19 mouse cellular contexts compared by ENCODE assay signal in genomic region chr19:37468841-37469566, GRCm38 (mm10). TPM values are rescaled to one million over a fixed set of nuclear protein-coding genes. Genes with fewer than 3 reads are reported as not detected.
DNase-seq lines count a peak whose midpoint lies in the region; TF ChIP-seq lines count a peak whose summit lies in the region.
"Had no signal": no experiment of that assay in that cellular context is flagged by ENCODE, and none has a peak within 500 bp of the region (broad histone marks: within the 10 kb centered on the region; RNA-seq: fewer than 3 reads in every experiment).

No protein-coding gene starts in this region.

- no peak overlapping the region for H3K27ac ChIP-seq in heart, adult 2 months
- H3K27ac ChIP-seq: embryonic facial prominence, embryonic 10.5 days; forebrain, embryonic 13.5 days; heart, embryonic 13.5 days; hindbrain, embryonic 12.5 days had no signal

- H3K27me3 ChIP-seq in heart, adult 2 months (ENCODE audit: control insufficient read depth, insufficient read depth, low read length) = no peaks in the 10 kb centered on the region
- H3K27me3 ChIP-seq: forebrain, embryonic 13.5 days; hindbrain, embryonic 12.5 days had no signal

- no peaks in the 10 kb centered on the region for H3K4me1 ChIP-seq in heart, adult 2 months (ENCODE audit: control insufficient read depth, insufficient read depth, low read length)
- H3K4me1 ChIP-seq: embryonic facial prominence, embryonic 10.5 days; forebrain, embryonic 13.5 days; heart, embryonic 13.5 days; hindbrain, embryonic 12.5 days had no signal

- H3K4me3 ChIP-seq in heart, adult 2 months = no peak overlapping the region
- H3K4me3 ChIP-seq: embryonic facial prominence, embryonic 10.5 days; forebrain, embryonic 13.5 days; heart, embryonic 13.5 days; hindbrain, embryonic 12.5 days had no signal

- no peak for TF ChIP-seq POLR2A in heart, adult 2 months (IDR thresholded peaks at IDR 0.05; ENCODE audit: insufficient read depth, low read depth, low read length)

- no peak overlapping the region for H3K9ac ChIP-seq in heart, adult 2 months (ENCODE audit: low read depth, low read length)
- H3K9ac ChIP-seq: forebrain, embryonic 13.5 days; forebrain, postnatal 0 days; heart, embryonic 13.5 days; hindbrain, embryonic 12.5 days had no signal

- no peak for TF ChIP-seq EP300 in heart, adult 2 months (IDR thresholded peaks at IDR 0.05; ENCODE audit: insufficient read depth, low read depth, low read length)

- intact Hi-C loops in heart, adult 2 months (cut with DNase I) = no loop called here

- 85% methylated on average over 6 of the region's 6 CpGs for WGBS in heart, adult 2 months

- no peak for TF ChIP-seq CTCF in heart, adult 2 months (IDR thresholded peaks at IDR 0.05)

- DNase-seq in adrenal gland, adult (ENCODE audit: inconsistent age in 2 of 2, low spot score in 1 of 2) = peak; percentile 52 to 75
- no peak for DNase-seq in adrenal gland, postnatal 25 days
- DNase-seq in heart, adult 11 months = peak; percentile 44
- no peak for DNase-seq in heart, adult 2 months
- DNase-seq in ES-CJ7 (ENCODE audit: low read depth, low spot score) (peak; percentile 40), ZHBTc4 (ENCODE audit: low read depth, low spot score) (peak; percentile 62)
- DNase-seq in ovary, postnatal 36 days (ENCODE audit: low spot score) = no peak
- DNase-seq: B cell, adult 2 months; cerebellum, adult 18-20 months; cerebellum, adult 9-11 months; cerebellum, postnatal 36 days; forebrain, postnatal 0 days; gastrocnemius, postnatal 14 days; heart, postnatal 4 days; kidney, adult 11 months had no signal

- no peaks in the 10 kb centered on the region for H3K36me3 ChIP-seq in heart, adult 2 months (ENCODE audit: control insufficient read depth, insufficient read depth, low read length)
- H3K36me3 ChIP-seq: embryonic facial prominence, embryonic 10.5 days; heart, embryonic 13.5 days; hindbrain, embryonic 12.5 days had no signal

- no peaks in the 10 kb centered on the region for H3K79me2 ChIP-seq in heart, adult 2 months (replicated peaks; ENCODE audit: control insufficient read depth, insufficient read depth, low read length)

RNA-seq across cellular contexts. Expression of gene Hhex, which starts 34.4 kb away (rescaled TPM):
- 27.0 and 29.7 TPM in 2 replicates for total RNA-seq in adrenal gland, postnatal 25 days (2021)
- total RNA-seq in heart, adult 2 months (2021) = 1 to 10 TPM; 2.2 to 4.2 TPM
- polyA plus RNA-seq in heart, adult 2 months (2012; rRNA removed) = 2.0 and 2.3 TPM in 2 replicates

Comparison
In these comparisons a context has a peak if more than half of its experiments do, and no peak if none do; other contexts are left out.
1. DNase-seq: peak in adrenal gland, adult (2 of 2), heart, adult 11 months (single experiment), ES-CJ7 (single experiment) and ZHBTc4 (single experiment); none in adrenal gland, postnatal 25 days (single experiment), heart, adult 2 months (0 of 2) and ovary, postnatal 36 days (single experiment).